Mouse (Mus musculus): ENCODE results near the gene Ripk3. TPM values are rescaled to one million over a fixed set of nuclear protein-coding genes. Genes with fewer than 3 reads are reported as not detected.

The Ripk3 gene
- total RNA-seq, 2 experiments from 2014 or later: 0.59 to 0.67 TPM

Other genes starting within 250 kb of the Ripk3 start
- gene Pck2, start 248.6 kb downstream of the Ripk3 start, total RNA-seq (2021): 1 to 10 TPM; 4.2 to 4.5 TPM
- gene Dcaf11, start 228.9 kb downstream of the Ripk3 start, total RNA-seq (2021): 100 to 1,000 TPM; 102 to 123 TPM
- gene A730061H03Rik, start 228.5 kb downstream of the Ripk3 start, total RNA-seq (2021): not detected
- 100 to 1,000 TPM; 296 to 299 TPM for gene Fitm1, start 213.2 kb downstream of the Ripk3 start, total RNA-seq (2021)
- gene Psme1, start 210.7 kb downstream of the Ripk3 start, total RNA-seq (2021): 10 to 100 TPM; 67.4 to 69.7 TPM
- gene Emc9, start 203.6 kb downstream of the Ripk3 start, total RNA-seq (2021): 10 to 100 TPM; 29.6 to 34.6 TPM
- gene Psme2, start 197.8 kb downstream of the Ripk3 start, total RNA-seq (2021): 10 to 100 TPM; 55.2 to 59.5 TPM
- 10 to 100 TPM; 18.8 to 19.6 TPM for gene Rnf31, start 197.2 kb downstream of the Ripk3 start, total RNA-seq (2021)
- gene Irf9, start 185.3 kb downstream of the Ripk3 start, total RNA-seq (2021): 1 to 10 TPM; 4.1 to 4.6 TPM
- gene Rec8, start 170.8 kb downstream of the Ripk3 start, total RNA-seq (2021): not detected
- gene Ipo4, start 152.9 kb downstream of the Ripk3 start, total RNA-seq (2021): 10 to 100 TPM; 62.1 to 66.9 TPM
- gene Gm49378, start 151.0 kb downstream of the Ripk3 start, total RNA-seq (2021): 1 to 10 TPM in 1 of 2 experiments, not detected in 1; 1.0 TPM
- gene Tm9sf1, start 145.1 kb downstream of the Ripk3 start, total RNA-seq (2021): 10 to 100 TPM; 15.0 to 15.2 TPM
- under 1 TPM in 1 of 2 experiments, not detected in 1; 0.23 TPM for gene Tssk4, start 138.7 kb downstream of the Ripk3 start, total RNA-seq (2021)
- 10 to 100 TPM; 14.2 to 16.8 TPM for gene Mdp1, start 128.4 kb downstream of the Ripk3 start, total RNA-seq (2021)
- gene Gmpr2, start 116.9 kb downstream of the Ripk3 start, total RNA-seq (2021): 1 to 10 TPM; 1.9 to 2.6 TPM
- gene Nedd8, start 116.7 kb downstream of the Ripk3 start, total RNA-seq (2021): 100 to 1,000 TPM; 174 to 184 TPM
- gene Tinf2, start 107.0 kb downstream of the Ripk3 start, total RNA-seq (2021): 10 to 100 TPM in 1 of 2 experiments, 1 to 10 TPM in 1; 9.4 to 10.8 TPM
- not detected for gene Tgm1, start 74.9 kb downstream of the Ripk3 start, total RNA-seq (2021)
- 1 to 10 TPM; 8.9 to 9.4 TPM for gene Rabggta, start 66.6 kb downstream of the Ripk3 start, total RNA-seq (2021)
- gene Dhrs1, start 43.2 kb downstream of the Ripk3 start, total RNA-seq (2021): 10 to 100 TPM; 27.3 to 35.9 TPM
- 10 to 100 TPM; 10.5 to 11.8 TPM for gene Nop9, start 43.2 kb downstream of the Ripk3 start, total RNA-seq (2021)
- not detected for gene Cideb, start 30.4 kb downstream of the Ripk3 start, total RNA-seq (2021)
- gene Ltb4r2, start 27.4 kb downstream of the Ripk3 start, total RNA-seq (2021): not detected
- not detected for gene Ltb4r1, start 22.9 kb downstream of the Ripk3 start, total RNA-seq (2021)
- 1 to 10 TPM; 5.3 to 6.5 TPM for gene Adcy4, start 4.8 kb downstream of the Ripk3 start, total RNA-seq (2021)
- gene Nfatc4, start 34.3 kb upstream of the Ripk3 start, total RNA-seq (2021): 1 to 10 TPM; 3.3 TPM
- gene Nynrin, start 65.1 kb upstream of the Ripk3 start, total RNA-seq (2021): 1 to 10 TPM; 2.1 to 2.7 TPM
- not detected for gene Cbln3, start 95.5 kb upstream of the Ripk3 start, total RNA-seq (2021)
- 1 to 10 TPM; 6.0 to 7.5 TPM for gene Khnyn, start 96.1 kb upstream of the Ripk3 start, total RNA-seq (2021)
- 100 to 1,000 TPM; 111 to 122 TPM for gene Sdr39u1, start 111.4 kb upstream of the Ripk3 start, total RNA-seq (2021)
- 1 to 10 TPM; 2.3 to 2.7 TPM for gene Cma1, start 155.8 kb upstream of the Ripk3 start, total RNA-seq (2021)
- not detected for gene Cma2, start 162.1 kb upstream of the Ripk3 start, total RNA-seq (2021)
- gene Mcpt1, start 229.1 kb upstream of the Ripk3 start, total RNA-seq (2021): not detected
- gene Mcpt9, start 241.6 kb upstream of the Ripk3 start, total RNA-seq (2021): not detected

All from gastrocnemius, postnatal 36 days (tissue).